Mouse (Mus musculus): ENCODE measurements around the gene Tubgcp5. TPM values are rescaled to one million over a fixed set of nuclear protein-coding genes. Genes with fewer than 3 reads are reported as not detected.
"Not testable (repeated sequence)": the region's sequence is repeated elsewhere in the genome, so short reads cannot be mapped to it uniquely, and the experiment has no call there.

Gene Tubgcp5
- polyA plus RNA-seq (2015; fragmentation: Nextera tagmentation; extraction: Ambion mirVana): 32.1 and 37.1 TPM in 2 replicates

- peak; percentile 98 for ATAC-seq (ENCODE audit: insufficient number of reproducible peaks, low FRiP score, low TSS enrichment, low read depth)
- H3K4me1 ChIP-seq: peaks cover 13% of the 10 kb centered on the region
- peak within 1 kb of the TSS; percentile 81 for H3K4me3 ChIP-seq (replicated peaks)
- peak within 1 kb of the TSS; percentile 77 for H3K9ac ChIP-seq
- peaks cover 23% of the 10 kb centered on the region for H3K36me3 ChIP-seq
- H3K27me3 ChIP-seq: no peaks in the 10 kb centered on the region
- under 1% methylated on average over 46 of the region's 51 CpGs for WGBS
- H3K9me3 ChIP-seq (replicated peaks): no peaks in the 10 kb centered on the region
- peak within 1 kb of the TSS; percentile 57 for H3K4me2 ChIP-seq (replicated peaks)
- H3K27ac ChIP-seq (replicated peaks): peak within 1 kb of the TSS; percentile 85
Measured at GRCm38 (mm10) chr7:55793952-55794603, at the start of gene Tubgcp5. Gene Tubgcp5 (plus strand): TSS chr7:55794154.

- H3K9me3 ChIP-seq (replicated peaks): no peaks in the 10 kb centered on the region
- 0 out of 2 replicates have a peak, but pooled peaks have one; percentile 15 for ATAC-seq (ENCODE audit: insufficient number of reproducible peaks, low FRiP score, low TSS enrichment, low read depth)
- no peak overlapping the region for H3K4me2 ChIP-seq (replicated peaks)
- H3K4me3 ChIP-seq (replicated peaks): no peak overlapping the region
- no peak overlapping the region for H3K9ac ChIP-seq
- WGBS: 40% methylated on average over 10 of the region's 10 CpGs
- no peaks in the 10 kb centered on the region for H3K36me3 ChIP-seq
- no peak overlapping the region for H3K27ac ChIP-seq (replicated peaks)
- H3K4me1 ChIP-seq: peaks cover 4% of the 10 kb centered on the region; the same call in 1 of the 2 replicates
- H3K27me3 ChIP-seq: no peaks in the 10 kb centered on the region
Measured at GRCm38 (mm10) chr7:55744566-55745220, 49.3 kb upstream of the Tubgcp5 start.

- H3K9me3 ChIP-seq (replicated peaks): no peaks in the 10 kb centered on the region
- H3K9ac ChIP-seq: no peak overlapping the region
- 48% methylated on average over 3 of the region's 3 CpGs for WGBS
- no peak for ATAC-seq (ENCODE audit: insufficient number of reproducible peaks, low FRiP score, low TSS enrichment, low read depth)
- H3K4me3 ChIP-seq (replicated peaks): no peak overlapping the region
- no peaks in the 10 kb centered on the region for H3K4me1 ChIP-seq
- H3K36me3 ChIP-seq: no peaks in the 10 kb centered on the region
- no peaks in the 10 kb centered on the region for H3K27me3 ChIP-seq
- no peak overlapping the region for H3K27ac ChIP-seq (replicated peaks)
- no peak overlapping the region for H3K4me2 ChIP-seq (replicated peaks)
Measured at GRCm38 (mm10) chr7:55750841-55751240, 43.1 kb upstream of the Tubgcp5 start.

- Histone ChIP-seq H3K4me2 (replicated peaks) (no peak overlapping the region), H3K9ac (no peak overlapping the region), H3K9me3 (replicated peaks) (no peaks in the 10 kb centered on the region), H3K36me3 (no peaks in the 10 kb centered on the region), H3K27me3 (no peaks in the 10 kb centered on the region), H3K27ac (replicated peaks) (no peak overlapping the region), H3K4me1 (no peaks in the 10 kb centered on the region), H3K4me3 (replicated peaks) (no peak overlapping the region)
- no peak for ATAC-seq (ENCODE audit: insufficient number of reproducible peaks, low FRiP score, low TSS enrichment, low read depth)
- WGBS: 58% methylated on average over 3 of the region's 3 CpGs
Measured at GRCm38 (mm10) chr7:55759346-55759745, 34.6 kb upstream of the Tubgcp5 start.

GRCm38 (mm10) chr7:55767926-55768325 lies 26.0 kb upstream of the Tubgcp5 start, which contains the start of gene Siglech:
Gene Siglech (plus strand): TSS chr7:55768178.
- H3K9me3 ChIP-seq (replicated peaks): no peaks in the 10 kb centered on the region
- H3K4me2 ChIP-seq (replicated peaks): no peak within 1 kb of the TSS
- H3K9ac ChIP-seq: no peak within 1 kb of the TSS
- H3K36me3 ChIP-seq: no peaks in the 10 kb centered on the region
- no peaks in the 10 kb centered on the region for H3K4me1 ChIP-seq
- H3K4me3 ChIP-seq (replicated peaks): no peak within 1 kb of the TSS
- H3K27ac ChIP-seq (replicated peaks): no peak within 1 kb of the TSS
- no peaks in the 10 kb centered on the region for H3K27me3 ChIP-seq
- 47% methylated on average over 3 of the region's 3 CpGs for WGBS
- no peak for ATAC-seq (ENCODE audit: insufficient number of reproducible peaks, low FRiP score, low TSS enrichment, low read depth)

- H3K9ac ChIP-seq: no peak overlapping the region
- H3K9me3 ChIP-seq (replicated peaks): no peaks in the 10 kb centered on the region
- H3K4me3 ChIP-seq (replicated peaks): no peak overlapping the region
- H3K27ac ChIP-seq (replicated peaks): no peak overlapping the region
- 40% methylated on average over 4 of the region's 4 CpGs for WGBS
- ATAC-seq (ENCODE audit: insufficient number of reproducible peaks, low FRiP score, low TSS enrichment, low read depth): no peak
- H3K4me2 ChIP-seq (replicated peaks): no peak overlapping the region
- H3K4me1 ChIP-seq: no peaks in the 10 kb centered on the region
- no peaks in the 10 kb centered on the region for H3K27me3 ChIP-seq
- H3K36me3 ChIP-seq: no peaks in the 10 kb centered on the region
Measured at GRCm38 (mm10) chr7:55780011-55780410, 13.9 kb upstream of the Tubgcp5 start.

- no peak for ATAC-seq (ENCODE audit: insufficient number of reproducible peaks, low FRiP score, low TSS enrichment, low read depth)
- no peak overlapping the region for H3K4me2 ChIP-seq (replicated peaks)
- WGBS: 47% methylated on average over 3 of the region's 3 CpGs
- no peaks in the 10 kb centered on the region for H3K36me3 ChIP-seq
- H3K27ac ChIP-seq (replicated peaks): no peak overlapping the region
- no peaks in the 10 kb centered on the region for H3K9me3 ChIP-seq (replicated peaks)
- H3K9ac ChIP-seq: no peak overlapping the region
- no peak overlapping the region for H3K4me3 ChIP-seq (replicated peaks)
- H3K4me1 ChIP-seq: no peaks in the 10 kb centered on the region
- H3K27me3 ChIP-seq: no peaks in the 10 kb centered on the region
Measured at GRCm38 (mm10) chr7:55782493-55782892, 11.5 kb upstream of the Tubgcp5 start.

GRCm38 (mm10) chr7:55784580-55784979 lies 9.4 kb upstream of the Tubgcp5 start:
- Histone ChIP-seq H3K4me2 (replicated peaks) (no peak overlapping the region), H3K4me3 (replicated peaks) (no peak overlapping the region), H3K9ac (no peak overlapping the region), H3K9me3 (replicated peaks) (no peaks in the 10 kb centered on the region), H3K36me3 (no peaks in the 10 kb centered on the region), H3K4me1 (no peaks in the 10 kb centered on the region), H3K27me3 (no peaks in the 10 kb centered on the region), H3K27ac (replicated peaks) (no peak overlapping the region)
- WGBS: 79% methylated on average over 3 of the region's 3 CpGs
- no peak for ATAC-seq (ENCODE audit: insufficient number of reproducible peaks, low FRiP score, low TSS enrichment, low read depth)

- WGBS: 83% methylated on average over 5 of the region's 5 CpGs
- not testable (repeated sequence) for H3K4me2 ChIP-seq (replicated peaks); H3K36me3 ChIP-seq; H3K27ac ChIP-seq (replicated peaks); H3K27me3 ChIP-seq; H3K9me3 ChIP-seq (replicated peaks); H3K9ac ChIP-seq; H3K4me3 ChIP-seq (replicated peaks); ATAC-seq (ENCODE audit: insufficient number of reproducible peaks, low FRiP score, low TSS enrichment, low read depth)
- peaks cover 13% of the 10 kb centered on the region for H3K4me1 ChIP-seq
Measured at GRCm38 (mm10) chr7:55790586-55790985, 3.4 kb upstream of the Tubgcp5 start.

- Histone ChIP-seq H3K4me1 (peaks cover 13% of the 10 kb centered on the region), H3K27me3 (no peaks in the 10 kb centered on the region), H3K4me2 (replicated peaks) (no peak overlapping the region), H3K9me3 (replicated peaks) (no peaks in the 10 kb centered on the region), H3K27ac (replicated peaks) (no peak overlapping the region), H3K4me3 (replicated peaks) (no peak overlapping the region), H3K36me3 (peaks cover 14% of the 10 kb centered on the region), H3K9ac (no peak overlapping the region)
- no peak for ATAC-seq (ENCODE audit: insufficient number of reproducible peaks, low FRiP score, low TSS enrichment, low read depth)
- 71% methylated on average over 3 of the region's 3 CpGs for WGBS
Measured at GRCm38 (mm10) chr7:55792280-55792679, 1.7 kb upstream of the Tubgcp5 start.

- 31% methylated on average over 13 of the region's 13 CpGs for WGBS
- no peaks in the 10 kb centered on the region for H3K27me3 ChIP-seq
- H3K27ac ChIP-seq (replicated peaks): peak overlapping the region; percentile 85
- ATAC-seq (ENCODE audit: insufficient number of reproducible peaks, low FRiP score, low TSS enrichment, low read depth): no peak
- H3K9ac ChIP-seq: peak overlapping the region; percentile 77
- H3K4me1 ChIP-seq: peaks cover 13% of the 10 kb centered on the region
- H3K4me3 ChIP-seq (replicated peaks): peak overlapping the region; percentile 81
- H3K9me3 ChIP-seq (replicated peaks): no peaks in the 10 kb centered on the region
- H3K36me3 ChIP-seq: peaks cover 22% of the 10 kb centered on the region
- H3K4me2 ChIP-seq (replicated peaks): peak overlapping the region; percentile 57
Measured at GRCm38 (mm10) chr7:55793236-55793951, 560 bp upstream of the Tubgcp5 start.
